11 mouse cellular contexts compared by ENCODE assay signal in the genomic region with DNA sequence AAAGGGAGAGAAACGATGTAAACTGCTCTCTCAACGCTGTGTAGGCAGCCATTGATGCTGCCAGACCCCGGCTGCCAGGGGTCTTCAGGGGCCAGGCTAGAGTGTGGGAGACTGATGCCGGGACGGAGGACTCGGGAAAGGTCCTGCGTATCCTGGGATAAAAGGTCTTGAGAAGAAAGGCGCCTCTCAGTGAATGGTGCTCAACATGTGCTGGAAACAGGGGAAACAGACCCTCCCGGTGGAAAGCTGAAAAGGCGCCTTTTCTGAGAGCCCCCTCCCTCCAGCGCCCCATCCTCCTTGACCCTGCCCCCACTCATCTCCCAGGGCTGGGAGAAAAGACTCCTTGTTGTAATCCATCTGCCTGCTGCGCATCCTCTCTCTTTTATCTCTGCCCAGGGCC.
A peak's percentile ranks its signal among the peaks of the same experiment; 100 is the strongest.
DNase-seq lines count a peak whose midpoint lies in the region; ATAC-seq and TF ChIP-seq lines count a peak whose summit lies in the region.
"Had no signal": no experiment of that assay in that cellular context is flagged by ENCODE, and none has a peak within 500 bp of the region (broad histone marks: within the 10 kb centered on the region; RNA-seq: fewer than 3 reads in every experiment).

No protein-coding gene starts in this region.

- peak overlapping the region; percentile 38 for H3K4me2 ChIP-seq in heart, embryonic 11.5 days

- WGBS in heart, embryonic 11.5 days (ENCODE audit: insufficient replicate concordance) = 32% methylated on average over 12 of the region's 12 CpGs

- H3K4me1 ChIP-seq in heart, embryonic 11.5 days (ENCODE audit: control insufficient read depth, insufficient read depth, low read length) = peaks cover 4% of the 10 kb centered on the region; the same call in 1 of the 2 replicates
- peaks cover 2% of the 10 kb centered on the region for H3K4me1 ChIP-seq in testis, adult 2 months (ENCODE audit: control insufficient read depth, insufficient read depth, low read length)

- no peak overlapping the region for H3K27ac ChIP-seq in heart, embryonic 11.5 days (ENCODE audit: low read depth, low read length)
- H3K27ac ChIP-seq in testis, adult 2 months (ENCODE audit: control insufficient read depth, insufficient read depth, low read depth, low read length) = no peak overlapping the region

- peaks cover 7% of the 10 kb centered on the region; the same call in 1 of the 2 replicates for H3K9me3 ChIP-seq in heart, embryonic 11.5 days (replicated peaks; ENCODE audit: control insufficient read depth, low read length)

- no peak for TF ChIP-seq CTCF in testis, adult 2 months (IDR thresholded peaks at IDR 0.05; ENCODE audit: control insufficient read depth, insufficient read depth, insufficient replicate concordance, low read depth, low read length)

- ATAC-seq in heart, embryonic 11.5 days (replicated peaks; ENCODE audit: insufficient number of reproducible peaks, low FRiP score, low TSS enrichment) = no peak
- ATAC-seq: activated CD4-positive, CD25-positive, alpha-beta regulatory T cell, adult 4 months; liver, postnatal 0 days had no signal

- no peak overlapping the region for H3K9ac ChIP-seq in heart, embryonic 11.5 days (ENCODE audit: low read depth, low read length)
- H3K9ac ChIP-seq: liver, postnatal 0 days had no signal

- no peaks in the 10 kb centered on the region for H3K36me3 ChIP-seq in heart, embryonic 11.5 days (ENCODE audit: control insufficient read depth, insufficient read depth, low read length)
- no peaks in the 10 kb centered on the region for H3K36me3 ChIP-seq in testis, adult 2 months (ENCODE audit: control insufficient read depth, insufficient read depth, low read length)

- no peak for TF ChIP-seq POLR2A in testis, adult 2 months (IDR thresholded peaks at IDR 0.05; ENCODE audit: control insufficient read depth, low read depth, low read length)

- no peak for DNase-seq in heart, adult 18-20 months
- no peak for DNase-seq in testis, postnatal 14 days (ENCODE audit: low spot score)
- DNase-seq in mesoderm, embryonic 11.5 days (ENCODE audit: low read depth, low spot score) = peak; percentile 38
- no peak for DNase-seq in thymus, postnatal 4 days
- DNase-seq in T-cell, adult 2 months (ENCODE audit: low spot score) = no peak
- no peak for DNase-seq in ovary, postnatal 10 days (ENCODE audit: low spot score)
- DNase-seq: kidney, postnatal 36 days; liver, postnatal 0 days had no signal

- H3K27me3 ChIP-seq in heart, embryonic 11.5 days (ENCODE audit: control insufficient read depth, insufficient read depth, low read length) = no peaks in the 10 kb centered on the region
- no peaks in the 10 kb centered on the region for H3K27me3 ChIP-seq in testis, adult 2 months (ENCODE audit: control insufficient read depth, insufficient read depth, low read length)

- no peak overlapping the region; the same call in 1 of the 2 replicates for H3K4me3 ChIP-seq in heart, embryonic 11.5 days (ENCODE audit: low read depth, low read length)
- H3K4me3 ChIP-seq in testis, adult 2 months (ENCODE audit: control insufficient read depth, low read depth, low read length) = peak overlapping the region; percentile 0; the same call in 1 of the 2 replicates
